Mouse (Mus musculus): ENCODE results near the gene 4930415O20Rik. TPM values are rescaled to one million over a fixed set of nuclear protein-coding genes. Genes with fewer than 3 reads are reported as not detected.

4930415O20Rik gene
- polyA plus RNA-seq, 1 experiment from 2014 or later = not detected

DNA sequence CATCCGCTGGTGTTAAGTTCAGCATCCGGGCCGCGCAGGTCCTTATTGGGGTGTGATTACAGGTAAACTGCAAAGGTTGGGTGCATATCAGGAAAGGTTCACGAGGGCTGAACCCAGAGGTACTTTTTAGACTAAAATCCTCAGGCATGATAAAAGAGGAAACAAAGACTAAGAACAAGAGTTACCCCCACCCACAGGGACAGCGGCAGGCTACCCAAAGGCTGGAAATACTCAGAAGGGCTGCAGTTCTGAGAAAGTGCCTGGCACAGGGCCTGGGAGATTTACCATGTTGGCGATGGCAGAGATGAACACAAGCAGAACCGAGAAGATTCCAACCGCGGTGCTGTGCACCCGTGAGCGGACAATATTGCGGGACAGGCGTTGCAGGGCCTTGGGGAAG is 25.8 kb downstream of the 4930415O20Rik start:
- Histone ChIP-seq H3K4me3 (no peak overlapping the region), H3K9me3 (replicated peaks) (no peaks in the 10 kb centered on the region), H3K27me3 (replicated peaks) (no peaks in the 10 kb centered on the region), H3K36me3 (peaks cover 100% of the 10 kb centered on the region), H3K4me2 (no peak overlapping the region), H3K9ac (no peak overlapping the region), H3K27ac (no peak overlapping the region), H3K4me1 (peaks cover 30% of the 10 kb centered on the region)
- WGBS (ENCODE audit: insufficient replicate concordance) = 85% methylated on average over 14 of the region's 14 CpGs
- ATAC-seq = no peak

DNA sequence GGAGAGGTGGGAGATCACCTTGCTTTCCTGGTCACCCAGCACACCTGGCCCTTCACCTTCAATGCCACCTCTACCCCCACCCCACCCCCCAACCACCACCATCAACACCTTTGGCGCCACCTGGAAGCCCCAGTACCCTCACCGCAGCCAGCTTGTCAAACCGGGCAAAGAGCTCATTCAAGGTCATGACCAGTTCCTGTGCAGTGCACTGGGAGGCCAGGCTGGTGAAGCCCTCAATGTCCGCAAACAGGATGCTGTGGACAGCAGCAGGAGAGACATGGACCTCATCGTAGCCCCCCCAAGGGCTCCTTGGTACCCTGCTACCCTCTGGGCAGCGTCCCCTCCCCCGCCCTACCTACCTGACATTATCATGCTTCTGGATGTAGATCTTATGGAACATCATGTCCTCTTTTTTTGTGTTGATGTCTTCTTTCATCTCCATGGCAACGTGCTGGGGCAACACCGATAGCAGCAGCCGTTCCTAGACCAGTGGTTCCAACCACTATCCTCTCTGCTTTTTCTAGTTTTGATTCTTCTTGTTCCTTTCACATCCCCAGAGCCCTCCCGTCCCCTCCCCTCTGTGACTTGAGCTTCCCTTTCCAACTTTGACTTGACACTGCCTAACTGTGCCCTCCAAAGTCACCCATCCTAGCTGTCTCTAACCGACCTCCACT is 29.4 kb downstream of the 4930415O20Rik start:
- H3K9ac ChIP-seq = no peak overlapping the region
- H3K4me1 ChIP-seq = peaks cover 62% of the 10 kb centered on the region
- no peak overlapping the region for H3K4me2 ChIP-seq
- H3K27ac ChIP-seq = no peak overlapping the region
- no peak for ATAC-seq
- WGBS (ENCODE audit: insufficient replicate concordance) = 86% methylated on average over 12 of the region's 12 CpGs
- no peaks in the 10 kb centered on the region for H3K27me3 ChIP-seq (replicated peaks)
- H3K9me3 ChIP-seq (replicated peaks) = no peaks in the 10 kb centered on the region
- H3K36me3 ChIP-seq = peaks cover 98% of the 10 kb centered on the region
- no peak overlapping the region for H3K4me3 ChIP-seq

DNA sequence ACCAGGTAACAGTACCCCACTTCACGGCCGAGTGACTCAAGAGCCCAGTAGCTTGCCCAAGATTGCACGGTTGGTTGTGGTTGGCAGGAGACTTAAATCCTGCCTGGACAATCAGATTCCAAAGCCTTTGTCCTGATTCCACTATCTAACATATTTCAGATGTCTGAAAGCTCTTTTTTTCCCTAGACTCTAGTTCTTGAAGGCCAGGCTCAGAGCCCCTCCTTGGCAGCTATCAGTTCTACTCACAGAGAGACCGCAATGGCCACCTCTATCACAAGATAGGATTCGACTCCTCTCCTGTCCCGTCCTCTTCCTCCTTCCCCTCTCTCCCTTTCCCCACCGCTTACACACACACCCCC is 31.0 kb downstream of the 4930415O20Rik start:
- Histone ChIP-seq H3K27ac (peak overlapping the region; percentile 99), H3K4me3 (peak overlapping the region; percentile 53), H3K9me3 (replicated peaks) (no peaks in the 10 kb centered on the region), H3K36me3 (peaks cover 82% of the 10 kb centered on the region), H3K9ac (peak overlapping the region; percentile 75), H3K27me3 (replicated peaks) (no peaks in the 10 kb centered on the region), H3K4me2 (peak overlapping the region; percentile 84), H3K4me1 (peaks cover 74% of the 10 kb centered on the region)
- 31% methylated on average over 7 of the region's 7 CpGs for WGBS (ENCODE audit: insufficient replicate concordance)
- ATAC-seq = peak; percentile 47; the same call in 1 of the 2 replicates

DNA sequence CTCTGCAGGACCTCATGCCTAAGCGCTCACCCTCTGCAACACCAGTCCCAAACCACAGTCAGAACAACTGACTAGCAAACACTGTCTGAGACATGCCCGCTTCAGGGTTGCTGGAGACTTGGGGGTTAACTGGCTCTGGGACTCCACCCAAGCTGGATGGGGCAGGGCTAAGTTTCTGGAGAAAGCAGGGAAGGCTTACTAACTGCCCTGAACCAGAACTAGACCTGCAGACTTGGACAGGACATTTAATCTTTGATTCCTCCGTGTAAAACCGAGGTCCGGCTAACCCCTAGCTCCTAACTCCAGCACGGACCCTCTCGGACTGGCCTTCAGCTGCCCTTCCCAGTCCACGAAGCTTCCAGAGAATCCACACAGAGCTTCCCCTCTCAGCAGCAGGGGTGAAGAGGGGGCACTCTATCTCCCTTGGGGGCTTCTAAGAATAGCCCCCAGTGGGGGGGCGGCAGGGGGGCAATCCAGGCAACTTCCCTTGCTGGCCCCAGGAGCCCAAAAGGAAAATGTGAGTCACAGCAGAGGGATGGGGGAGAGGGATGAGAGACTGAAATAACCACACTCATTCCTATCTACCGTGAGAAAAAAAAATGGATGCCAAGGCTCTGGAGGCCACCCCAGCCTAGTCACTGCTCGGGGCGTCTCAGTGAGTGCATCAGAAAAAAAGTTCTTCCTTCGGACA is 31.5 kb downstream of the 4930415O20Rik start:
- WGBS (ENCODE audit: insufficient replicate concordance) = 41% methylated on average over 13 of the region's 13 CpGs
- Histone ChIP-seq H3K9ac (peak overlapping the region; percentile 75), H3K27ac (peak overlapping the region; percentile 99), H3K4me3 (peak overlapping the region; percentile 53), H3K4me1 (peaks cover 80% of the 10 kb centered on the region), H3K9me3 (replicated peaks) (no peaks in the 10 kb centered on the region), H3K27me3 (replicated peaks) (no peaks in the 10 kb centered on the region), H3K36me3 (peaks cover 77% of the 10 kb centered on the region), H3K4me2 (peak overlapping the region; percentile 84)
- ATAC-seq = peak; percentile 73

DNA sequence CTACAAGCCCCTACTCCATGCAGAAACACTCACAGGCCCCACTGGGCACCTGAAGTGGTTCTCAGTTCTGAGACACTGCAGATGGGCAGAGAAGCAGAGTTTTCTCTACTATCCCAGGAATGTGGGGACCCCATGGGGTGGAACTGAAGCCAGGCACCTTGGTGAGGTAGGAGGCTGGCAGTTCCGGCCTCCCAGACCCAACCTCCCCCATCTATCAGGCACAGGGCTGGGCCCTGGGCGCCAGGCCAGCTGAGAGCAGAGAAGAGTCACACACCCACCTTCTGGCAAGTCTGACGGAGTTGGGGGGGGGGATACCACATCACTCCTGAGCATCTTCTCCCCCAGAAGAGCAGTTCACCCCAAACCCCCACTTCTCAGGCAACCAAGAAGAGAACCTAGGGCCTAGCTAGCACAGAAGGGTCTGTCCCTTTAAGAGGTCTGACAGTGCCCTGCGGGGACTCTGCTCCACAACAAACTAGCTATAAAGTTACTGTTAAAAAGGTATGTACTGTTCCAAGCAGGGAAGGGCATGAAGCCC is 32.2 kb downstream of the 4930415O20Rik start:
- Histone ChIP-seq H3K4me2 (peak overlapping the region; percentile 84), H3K27me3 (replicated peaks) (no peaks in the 10 kb centered on the region), H3K27ac (peak overlapping the region; percentile 99), H3K4me3 (peak overlapping the region; percentile 53), H3K4me1 (peaks cover 86% of the 10 kb centered on the region), H3K36me3 (peaks cover 70% of the 10 kb centered on the region), H3K9me3 (replicated peaks) (no peaks in the 10 kb centered on the region), H3K9ac (peak overlapping the region; percentile 75)
- 0 out of 2 replicates have a peak, but pooled peaks have one; percentile 21 for ATAC-seq
- 43% methylated on average over 4 of the region's 4 CpGs for WGBS (ENCODE audit: insufficient replicate concordance)

DNA sequence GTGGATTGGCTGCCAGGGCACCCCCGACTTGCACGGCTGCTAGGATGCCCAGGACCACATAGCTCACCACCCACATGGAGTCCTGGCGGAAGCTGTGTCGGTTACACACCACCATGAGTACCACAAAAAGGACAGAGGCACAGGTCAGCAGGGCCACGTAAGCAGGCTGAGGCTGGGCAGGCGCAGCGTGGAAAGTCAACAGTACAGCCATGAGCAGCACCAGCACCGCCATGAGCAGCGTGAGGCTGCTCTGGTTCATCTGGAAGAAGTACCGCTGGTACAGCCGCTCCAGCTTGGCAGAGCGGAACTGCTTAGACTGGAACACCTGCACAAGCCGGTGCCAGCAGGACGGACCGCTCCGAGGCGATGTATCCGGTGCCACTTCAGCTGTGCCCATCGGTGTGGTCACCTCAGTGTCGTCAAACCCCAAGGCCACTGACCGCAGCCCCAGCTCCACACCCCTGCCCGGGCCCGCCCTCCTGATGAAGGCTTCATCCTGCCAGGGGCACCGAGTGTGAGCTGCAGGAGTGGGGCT is 33.3 kb downstream of the 4930415O20Rik start:
- Histone ChIP-seq H3K9me3 (replicated peaks) (no peaks in the 10 kb centered on the region), H3K36me3 (peaks cover 59% of the 10 kb centered on the region), H3K4me2 (peak overlapping the region; percentile 84), H3K4me1 (peaks cover 95% of the 10 kb centered on the region), H3K27me3 (replicated peaks) (no peaks in the 10 kb centered on the region), H3K27ac (peak overlapping the region; percentile 99), H3K9ac (peak overlapping the region; percentile 75; the same call in 1 of the 2 replicates), H3K4me3 (no peak overlapping the region)
- 92% methylated on average over 24 of the region's 24 CpGs for WGBS (ENCODE audit: insufficient replicate concordance)
- no peak for ATAC-seq

DNA sequence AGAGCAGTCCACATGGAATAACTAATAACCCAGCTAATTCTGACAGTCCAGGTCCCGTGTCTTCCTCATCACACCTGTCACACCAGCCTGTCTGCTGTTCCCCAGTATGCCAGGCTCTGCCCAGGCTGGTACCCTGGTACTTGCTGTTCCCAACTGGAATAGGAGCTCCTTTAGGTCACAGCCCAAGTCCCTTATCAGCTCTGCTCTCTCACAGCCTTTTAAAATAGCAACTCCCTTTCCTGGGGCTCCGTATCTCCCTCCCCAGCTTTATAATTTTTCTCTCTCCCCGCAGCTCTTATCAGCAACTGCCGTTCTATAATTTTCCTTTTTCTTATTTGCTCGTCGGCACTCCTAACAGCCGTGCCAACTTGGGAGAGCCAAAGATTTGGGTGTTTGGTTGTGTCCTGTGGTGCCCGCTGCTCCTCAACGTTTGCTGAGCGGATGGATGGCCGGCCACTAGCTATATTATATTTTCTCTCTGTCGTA is 35.3 kb downstream of the 4930415O20Rik start:
- WGBS (ENCODE audit: insufficient replicate concordance) = 18% methylated on average over 12 of the region's 12 CpGs

DNA sequence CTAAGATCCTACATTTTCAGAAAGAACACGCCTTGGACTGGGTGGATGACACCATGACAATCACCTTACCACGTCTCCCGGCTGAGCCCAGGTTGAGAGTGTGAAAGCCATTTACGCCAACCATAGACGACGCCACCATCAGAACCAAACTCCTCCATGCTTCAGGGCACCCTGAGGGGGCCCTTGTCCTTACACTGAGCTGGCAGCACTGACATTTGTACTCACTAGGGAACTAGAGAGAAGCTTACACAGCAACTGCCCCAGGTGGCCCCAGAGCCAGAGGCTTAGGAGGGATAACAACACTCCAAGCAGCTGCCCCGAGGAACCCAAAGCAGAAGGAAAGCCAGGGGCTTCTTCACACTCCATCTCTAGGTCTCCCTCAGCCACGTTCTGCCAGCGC is 35.9 kb downstream of the 4930415O20Rik start:
- H3K4me1 ChIP-seq = peaks cover 85% of the 10 kb centered on the region
- WGBS (ENCODE audit: insufficient replicate concordance) = 40% methylated on average over 9 of the region's 9 CpGs
- H3K4me3 ChIP-seq = peak overlapping the region; percentile 80
- H3K36me3 ChIP-seq = peaks cover 33% of the 10 kb centered on the region
- ATAC-seq = no peak
- H3K9me3 ChIP-seq (replicated peaks) = no peaks in the 10 kb centered on the region
- H3K27ac ChIP-seq = peak overlapping the region; percentile 99
- peak overlapping the region; percentile 93 for H3K9ac ChIP-seq
- peak overlapping the region; percentile 99 for H3K4me2 ChIP-seq
- peaks cover 12% of the 10 kb centered on the region for H3K27me3 ChIP-seq (replicated peaks)

More for the DNA sequence above, 35.3 kb downstream of the 4930415O20Rik start:
- Histone ChIP-seq H3K4me1 (peaks cover 91% of the 10 kb centered on the region), H3K36me3 (peaks cover 39% of the 10 kb centered on the region), H3K27me3 (replicated peaks) (peaks cover 12% of the 10 kb centered on the region), H3K4me2 (peak overlapping the region; percentile 99), H3K27ac (peak overlapping the region; percentile 99), H3K4me3 (peak overlapping the region; percentile 80), H3K9ac (peak overlapping the region; percentile 93), H3K9me3 (replicated peaks) (no peaks in the 10 kb centered on the region)
- peak; percentile 81 for ATAC-seq

DNA sequence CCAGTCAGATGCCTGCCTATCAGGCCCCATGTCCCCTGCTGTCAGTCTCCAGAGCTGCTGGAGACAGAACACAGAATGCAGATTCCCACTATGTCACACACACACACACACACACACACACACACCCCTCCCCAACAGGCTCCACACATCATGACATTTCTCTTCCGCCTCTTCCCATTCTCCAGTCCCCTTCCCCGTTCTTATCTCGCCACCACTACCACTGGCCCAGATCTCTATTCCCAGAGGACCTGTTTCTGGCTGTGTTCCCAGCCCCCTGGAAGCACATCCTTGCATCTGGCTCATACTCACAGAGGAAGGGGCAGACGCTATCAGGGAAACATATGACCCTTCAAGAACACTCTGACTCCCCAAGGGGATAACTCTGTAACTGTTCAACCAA is 36.8 kb downstream of the 4930415O20Rik start:
- WGBS (ENCODE audit: insufficient replicate concordance) = 31% methylated on average over 4 of the region's 4 CpGs
- peak overlapping the region; percentile 80 for H3K4me3 ChIP-seq
- ATAC-seq = no peak

DNA sequence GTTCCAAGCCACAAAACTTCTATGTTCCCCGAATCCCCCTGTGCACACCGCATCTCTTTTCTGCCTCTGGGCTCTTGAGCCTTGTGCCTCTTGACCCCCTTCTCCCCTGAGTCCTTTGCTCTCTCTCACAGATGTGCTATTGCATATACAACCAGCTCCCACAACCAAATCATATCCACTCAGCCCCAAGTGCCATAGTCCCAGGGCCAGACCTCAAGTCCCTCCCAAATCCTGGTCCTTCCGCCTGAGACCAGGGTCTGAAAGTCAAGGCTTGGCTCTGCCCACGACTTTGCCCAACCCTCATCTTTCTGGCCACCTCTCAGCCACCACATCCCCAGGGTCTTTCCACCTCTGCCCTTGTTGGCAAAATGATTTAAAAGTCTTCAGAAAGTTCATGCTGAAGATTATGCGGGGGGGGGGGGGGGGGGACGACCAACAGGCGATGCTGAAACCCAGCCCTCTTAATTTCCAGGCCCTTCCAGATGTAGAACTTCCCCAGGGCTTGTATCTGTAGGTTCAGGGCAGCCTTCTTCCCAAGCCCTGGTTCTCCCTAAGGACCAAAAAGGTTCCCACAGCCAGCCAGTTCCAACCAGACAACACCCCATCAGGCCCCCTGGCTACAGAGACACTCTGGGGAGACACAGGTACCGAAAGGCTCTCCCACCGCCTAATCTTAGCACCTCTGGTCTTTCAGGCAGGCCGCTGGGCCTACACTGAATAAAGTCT is 37.4 kb downstream of the 4930415O20Rik start:
- Histone ChIP-seq H3K4me3 (peak overlapping the region; percentile 80), H3K27ac (peak overlapping the region; percentile 99), H3K27me3 (replicated peaks) (peaks cover 12% of the 10 kb centered on the region), H3K36me3 (peaks cover 20% of the 10 kb centered on the region), H3K9me3 (replicated peaks) (no peaks in the 10 kb centered on the region), H3K9ac (peak overlapping the region; percentile 93), H3K4me1 (peaks cover 70% of the 10 kb centered on the region), H3K4me2 (peak overlapping the region; percentile 99)
- 22% methylated on average over 10 of the region's 10 CpGs for WGBS (ENCODE audit: insufficient replicate concordance)
- no peak; the same call in 1 of the 2 replicates for ATAC-seq

More for the DNA sequence above, 36.8 kb downstream of the 4930415O20Rik start:
- H3K27ac ChIP-seq = peak overlapping the region; percentile 99
- H3K4me1 ChIP-seq = peaks cover 77% of the 10 kb centered on the region
- H3K9ac ChIP-seq = peak overlapping the region; percentile 93
- no peaks in the 10 kb centered on the region for H3K9me3 ChIP-seq (replicated peaks)
- peaks cover 12% of the 10 kb centered on the region for H3K27me3 ChIP-seq (replicated peaks)
- H3K4me2 ChIP-seq = peak overlapping the region; percentile 99
- H3K36me3 ChIP-seq = peaks cover 27% of the 10 kb centered on the region

DNA sequence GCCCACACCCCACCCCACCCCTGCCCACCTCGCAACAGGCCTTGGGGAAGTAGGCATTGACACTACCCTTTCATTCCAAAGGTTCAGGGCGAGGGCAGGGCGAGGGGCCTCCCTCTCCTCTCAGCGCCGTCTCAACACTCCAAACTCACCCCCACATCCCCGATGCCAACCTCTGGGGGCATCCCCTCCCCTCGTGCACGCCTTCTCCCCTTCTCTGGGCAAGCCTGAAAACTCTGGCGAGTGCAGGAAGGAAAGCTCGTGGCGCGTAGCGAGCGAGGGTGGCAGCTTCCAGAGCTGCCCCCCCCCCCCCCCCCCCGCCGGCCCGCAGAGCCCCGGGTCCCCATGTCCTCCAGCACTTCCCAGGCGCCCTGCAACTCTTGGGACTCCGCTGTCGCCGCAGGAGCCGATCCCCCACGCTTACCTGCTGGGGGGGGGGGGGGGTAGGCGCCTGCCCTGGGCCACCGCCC is 38.0 kb downstream of the 4930415O20Rik start:
- H3K9ac ChIP-seq = peak overlapping the region; percentile 93
- H3K27me3 ChIP-seq (replicated peaks) = peaks cover 12% of the 10 kb centered on the region
- peaks cover 64% of the 10 kb centered on the region for H3K4me1 ChIP-seq
- H3K27ac ChIP-seq = peak overlapping the region; percentile 99
- peak overlapping the region; percentile 99 for H3K4me2 ChIP-seq
- peaks cover 14% of the 10 kb centered on the region for H3K36me3 ChIP-seq
- ATAC-seq = 0 out of 2 replicates have a peak, but pooled peaks have one; percentile 11
- H3K9me3 ChIP-seq (replicated peaks) = no peaks in the 10 kb centered on the region
- WGBS (ENCODE audit: insufficient replicate concordance) = 0% methylated on average over 5 of the region's 26 CpGs
- H3K4me3 ChIP-seq = peak overlapping the region; percentile 80
